Comparison of ENCODE assay signal across 15 mouse cellular contexts in genomic region chr2:162329430-162329829, GRCm38 (mm10).
"Had no signal": no experiment of that assay in that cellular context is flagged by ENCODE, and none has a peak within 500 bp of the region (broad histone marks: within the 10 kb centered on the region; RNA-seq: fewer than 3 reads in every experiment).

No protein-coding gene starts in this region.

- H3K4me3 ChIP-seq: neural tube, embryonic 15.5 days; stomach, embryonic 15.5 days had no signal

- H3K27me3 ChIP-seq: neural tube, embryonic 15.5 days; stomach, embryonic 15.5 days had no signal

- H3K4me2 ChIP-seq: neural tube, embryonic 15.5 days; stomach, embryonic 15.5 days had no signal

- H3K9ac ChIP-seq: neural tube, embryonic 15.5 days; stomach, embryonic 15.5 days had no signal

- DNase-seq: retina, postnatal 1 day; right cerebral cortex, adult 18-20 months; right cerebral cortex, postnatal 14 days; right cerebral cortex, postnatal 25 days; right cerebral cortex, postnatal 4 days; spleen, adult 18-20 months; thymus, adult 18-20 months; thymus, adult 2 months; thymus, postnatal 14 days; thymus, postnatal 25 days; thymus, postnatal 36 days; thymus, postnatal 4 days had no signal

- H3K36me3 ChIP-seq: neural tube, embryonic 15.5 days; stomach, embryonic 15.5 days had no signal

- H3K4me1 ChIP-seq: stomach, embryonic 15.5 days had no signal

- H3K9me3 ChIP-seq: neural tube, embryonic 15.5 days; stomach, embryonic 15.5 days had no signal

- H3K27ac ChIP-seq: neural tube, embryonic 15.5 days; stomach, embryonic 15.5 days; stomach, postnatal 0 days had no signal
